Mouse (Mus musculus) R1 (cell line): Measurements from ENCODE around the gene E030030I06Rik.
A peak's percentile ranks its signal among the peaks of the same experiment; 100 is the strongest.
"Not testable (repeated sequence)": the region's sequence is repeated elsewhere in the genome, so short reads cannot be mapped to it uniquely, and the experiment has no call there.

Source experiments
- DNase-seq: peaks from one replicate; pipeline ENCODE4 v3.0.0-alpha.2; 2018; ENCODE audit warnings: low read depth, low spot score

E030030I06Rik gene

GRCm38 (mm10) chr10:22151863-22152640 is 3.0 kb upstream of the E030030I06Rik start:
- not testable (repeated sequence) for DNase-seq

GRCm38 (mm10) chr10:22151056-22151862 is 2.2 kb upstream of the E030030I06Rik start:
- not testable (repeated sequence) for DNase-seq

GRCm38 (mm10) chr10:22150593-22150992 is 1.5 kb upstream of the E030030I06Rik start:
- DNase-seq: peak; percentile 55

- peak; percentile 66 for DNase-seq
Measured at GRCm38 (mm10) chr10:22149691-22150465, 808 bp upstream of the E030030I06Rik start.

DNA sequence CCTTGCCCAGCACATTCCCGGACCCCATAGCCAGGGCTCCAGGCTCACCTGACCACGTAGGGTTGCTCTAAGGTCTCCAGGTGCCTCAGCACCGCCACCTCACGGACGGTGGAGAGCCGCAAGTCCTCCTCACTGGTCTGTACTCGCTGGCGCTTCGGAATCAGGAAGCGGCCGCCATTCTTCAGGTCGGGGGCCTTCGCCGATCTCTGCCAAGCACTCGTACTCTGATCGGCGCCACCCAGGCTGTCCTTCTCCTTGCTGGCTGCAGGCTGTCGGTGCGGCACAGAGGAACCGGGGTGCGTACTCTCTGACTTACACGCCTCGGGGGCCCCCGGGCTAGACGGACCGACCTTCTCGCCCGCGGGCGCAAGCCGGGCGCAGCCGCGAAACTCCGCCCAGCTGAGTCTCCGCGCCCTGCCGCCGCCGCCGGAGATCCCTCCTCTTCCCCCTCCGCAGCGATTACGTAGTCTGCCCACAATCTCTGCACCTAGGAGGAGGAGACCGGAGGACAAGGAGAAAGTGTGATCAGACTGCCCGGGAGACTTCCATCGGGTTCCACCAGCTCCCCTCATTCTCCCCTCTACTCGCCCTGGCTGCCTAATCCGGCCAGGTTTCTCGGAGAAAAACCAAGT is 513 bp downstream of the E030030I06Rik start:
- peak; percentile 80 for DNase-seq

- no peak for DNase-seq
Measured at GRCm38 (mm10) chr10:22142926-22143325, 6.1 kb downstream of the E030030I06Rik start.

DNA sequence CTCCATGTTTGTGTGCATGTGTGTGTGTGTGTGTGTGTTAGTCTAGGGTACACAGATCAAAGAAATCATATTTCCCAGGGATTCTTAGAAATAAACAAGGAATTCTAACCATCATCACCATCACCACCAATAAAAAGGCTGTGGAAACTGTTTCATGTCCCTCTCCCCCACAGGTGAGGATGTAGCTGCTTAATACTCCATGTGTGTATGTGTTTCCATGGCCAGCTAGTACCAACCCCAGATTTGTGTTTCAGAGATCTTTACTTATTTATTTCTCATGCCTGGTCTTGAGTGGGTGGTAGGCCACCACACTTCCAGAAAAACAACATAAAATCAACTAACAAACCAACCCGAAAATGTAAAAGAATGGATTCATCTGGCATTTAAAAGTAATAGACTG is 6.9 kb downstream of the E030030I06Rik start:
- peak; percentile 92 for DNase-seq

DNA sequence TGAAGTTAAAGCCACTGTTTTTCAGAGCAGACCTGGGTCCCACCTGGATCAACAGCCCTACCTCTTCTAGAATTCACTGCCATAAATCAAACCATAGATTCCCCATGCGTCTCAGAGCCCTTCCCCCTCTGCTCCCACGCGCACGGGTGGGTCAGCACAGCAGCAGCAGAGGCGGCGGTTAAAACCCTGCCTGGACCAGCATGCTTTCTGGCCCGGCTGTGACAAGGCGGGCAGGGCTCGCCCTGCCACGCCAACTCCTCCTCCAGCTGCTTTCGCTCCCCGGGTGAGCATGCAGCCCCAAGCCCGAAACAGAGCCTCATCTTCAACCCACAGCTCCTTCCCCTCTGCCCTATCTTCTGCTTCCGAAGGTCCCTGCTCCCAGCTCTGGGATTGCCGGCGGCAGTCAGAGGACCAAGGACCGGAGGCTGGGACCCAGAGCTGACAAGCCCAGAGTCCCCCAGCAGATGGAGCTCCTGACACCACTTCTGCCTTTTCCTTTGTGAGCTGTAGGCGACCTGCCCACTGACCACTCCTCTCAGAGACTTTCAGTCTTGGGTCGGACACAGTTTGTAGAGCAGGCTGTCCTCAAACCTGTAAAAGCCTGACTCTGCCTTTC is 8.3 kb downstream of the E030030I06Rik start:
- DNase-seq: peak; percentile 78

DNA sequence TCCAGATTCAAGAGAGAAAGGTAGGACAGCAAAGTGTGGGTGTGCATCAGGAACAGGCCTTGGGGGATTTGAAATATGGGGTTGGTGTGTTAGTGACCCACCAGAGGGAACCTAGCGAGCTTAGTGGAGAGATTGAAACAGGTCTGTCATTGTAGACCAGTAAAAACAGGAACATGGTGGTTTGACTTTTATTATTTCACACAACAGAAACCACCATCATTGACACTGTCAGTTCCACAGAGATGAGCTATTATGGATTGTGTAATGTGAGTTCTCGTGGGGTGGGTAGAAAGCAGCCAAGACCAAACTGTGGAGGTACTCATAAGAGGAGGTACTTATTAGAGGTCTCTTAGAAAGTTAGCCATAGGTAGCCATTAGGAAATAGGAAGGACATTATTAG is 74.5 kb downstream of the E030030I06Rik start:
- DNase-seq: no peak

DNA sequence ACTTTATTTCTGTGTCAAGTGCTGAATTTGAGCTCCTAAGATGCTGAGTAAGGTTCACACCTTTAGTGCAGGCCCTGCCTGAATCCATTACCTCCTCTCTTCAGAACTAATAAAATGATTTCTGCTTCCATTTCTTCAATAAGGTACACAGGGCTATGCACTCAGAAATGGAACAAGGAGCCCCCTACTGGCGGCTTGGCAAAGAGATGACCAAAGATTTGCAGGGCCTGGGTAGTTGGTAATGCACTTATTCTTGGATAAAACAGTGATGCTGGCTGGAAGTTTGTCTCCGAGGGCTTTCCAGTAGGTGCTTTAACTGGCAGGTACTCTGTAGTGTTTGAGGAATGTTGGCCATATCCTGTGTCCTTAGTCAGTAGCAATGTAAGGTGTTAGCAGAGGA is 76.3 kb downstream of the E030030I06Rik start:
- no peak for DNase-seq

- no peak for DNase-seq
Measured at GRCm38 (mm10) chr10:22070576-22070975, 78.5 kb downstream of the E030030I06Rik start.

DNA sequence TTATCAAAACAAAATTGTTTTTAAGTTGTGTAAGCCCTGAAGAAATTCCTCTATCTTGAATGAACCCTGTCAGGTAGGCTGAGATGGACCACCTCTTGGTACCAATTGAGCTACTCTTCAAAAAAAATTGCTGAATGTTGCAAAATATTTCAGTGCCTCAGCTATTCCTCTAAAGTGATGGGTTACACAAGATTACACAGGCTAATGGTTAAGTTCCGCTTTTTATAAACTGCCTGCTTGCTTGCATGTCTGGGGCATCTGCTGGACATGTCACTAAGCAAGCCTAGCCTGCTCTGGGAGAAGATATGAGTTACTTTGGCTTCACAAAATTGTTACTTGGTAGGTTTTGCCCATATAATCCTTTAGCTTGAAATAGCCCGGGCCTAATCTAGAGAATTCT is 78.9 kb downstream of the E030030I06Rik start:
- no peak for DNase-seq

- not testable (repeated sequence) for DNase-seq
Measured at GRCm38 (mm10) chr10:22067979-22068378, 81.1 kb downstream of the E030030I06Rik start, which contains the start of gene 4930444G20Rik. 4930444G20Rik (minus strand) TSS chr10:22068079.
